Mouse (Mus musculus) adrenal gland, postnatal 10 days (tissue): ENCODE measurements at regions not wholly inside any gene's neighbourhood (a gene's known extent, or its start where the extent isn't known, plus 50 kb on each side); places are given as distances from the start of the nearest gene placed in this dataset.
A peak's percentile ranks its signal among the peaks of the same experiment; 100 is the strongest.

Experiments used
- DNase-seq: peaks from one replicate; pipeline ENCODE4 v3.0.0; 2021; ENCODE audit warnings: mixed read lengths

DNA sequence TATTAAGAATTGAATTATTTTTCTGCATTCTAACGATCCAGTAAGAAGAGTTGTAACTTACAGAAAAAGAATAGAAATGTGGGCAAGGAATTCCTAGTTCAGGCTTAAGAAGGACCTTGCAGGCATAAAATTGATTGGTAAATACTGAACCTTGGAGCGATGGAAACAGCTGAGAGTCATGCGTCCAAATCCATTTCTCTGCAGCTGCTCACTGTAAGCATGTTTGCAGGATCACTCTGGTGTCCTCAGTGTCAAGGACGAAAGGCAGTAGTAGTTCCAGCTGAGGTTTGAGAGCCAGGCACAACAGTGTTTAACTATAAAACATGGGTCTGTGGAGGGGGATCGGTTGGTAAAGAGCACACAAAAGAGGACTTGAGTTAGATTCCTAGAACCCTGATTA lies 89.1 kb upstream of the Rgma start:
- DNase-seq, result no peak

- DNase-seq, result no peak
Observed at GRCm38 (mm10) chr7:73293337-73293736, 82.0 kb upstream of the Rgma start.

GRCm38 (mm10) chr7:73294399-73294798 lies 80.9 kb upstream of the Rgma start:
- no peak for DNase-seq

- DNase-seq, result no peak
Observed at GRCm38 (mm10) chr7:73302501-73302900, 72.8 kb upstream of the Rgma start.

- no peak for DNase-seq
Observed at GRCm38 (mm10) chr7:73303818-73304217, 71.5 kb upstream of the Rgma start.

GRCm38 (mm10) chr7:73304799-73305198 lies 70.5 kb upstream of the Rgma start:
- DNase-seq, result no peak

GRCm38 (mm10) chr7:73305286-73305975 lies 69.9 kb upstream of the Rgma start:
- no peak for DNase-seq

DNA sequence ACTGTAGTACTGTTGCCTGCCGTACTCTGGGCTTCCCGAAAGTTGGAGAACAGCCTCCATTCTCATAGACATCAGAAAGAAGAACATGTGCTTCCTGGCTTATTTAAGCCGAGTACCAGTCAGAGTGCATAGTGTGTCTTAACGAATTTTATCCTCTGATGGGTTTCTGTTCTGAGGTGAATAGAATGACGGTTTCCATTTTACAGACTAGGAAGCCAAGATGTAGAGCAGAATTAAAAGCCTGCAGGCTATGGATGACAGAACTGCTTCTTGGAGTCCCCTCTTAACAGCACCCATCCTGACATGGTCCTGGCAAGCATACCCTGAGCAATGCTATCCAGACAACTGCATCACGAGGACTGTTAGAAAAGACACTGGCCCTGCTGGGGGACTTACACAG lies 69.0 kb upstream of the Rgma start:
- DNase-seq, result no peak

DNA sequence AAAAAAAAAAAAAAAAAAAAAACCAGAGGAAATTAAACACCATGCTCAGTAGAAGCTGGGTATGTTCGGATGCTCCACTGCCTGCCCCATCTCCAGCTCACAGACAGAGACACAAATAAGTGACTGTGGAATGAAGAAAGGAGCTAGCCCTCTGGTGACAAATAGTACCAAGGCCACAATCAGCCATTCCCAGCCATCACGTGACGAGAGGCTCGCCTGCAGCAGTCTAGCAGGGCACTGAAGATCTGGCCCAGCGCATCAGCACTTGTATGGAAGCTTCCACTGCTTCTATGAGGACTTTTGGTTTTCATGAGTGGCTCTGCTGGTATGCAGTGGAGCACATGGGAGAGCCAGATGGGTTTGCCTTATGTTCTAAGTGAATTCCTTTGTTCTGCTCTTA lies 68.6 kb upstream of the Rgma start:
- no peak for DNase-seq

DNA sequence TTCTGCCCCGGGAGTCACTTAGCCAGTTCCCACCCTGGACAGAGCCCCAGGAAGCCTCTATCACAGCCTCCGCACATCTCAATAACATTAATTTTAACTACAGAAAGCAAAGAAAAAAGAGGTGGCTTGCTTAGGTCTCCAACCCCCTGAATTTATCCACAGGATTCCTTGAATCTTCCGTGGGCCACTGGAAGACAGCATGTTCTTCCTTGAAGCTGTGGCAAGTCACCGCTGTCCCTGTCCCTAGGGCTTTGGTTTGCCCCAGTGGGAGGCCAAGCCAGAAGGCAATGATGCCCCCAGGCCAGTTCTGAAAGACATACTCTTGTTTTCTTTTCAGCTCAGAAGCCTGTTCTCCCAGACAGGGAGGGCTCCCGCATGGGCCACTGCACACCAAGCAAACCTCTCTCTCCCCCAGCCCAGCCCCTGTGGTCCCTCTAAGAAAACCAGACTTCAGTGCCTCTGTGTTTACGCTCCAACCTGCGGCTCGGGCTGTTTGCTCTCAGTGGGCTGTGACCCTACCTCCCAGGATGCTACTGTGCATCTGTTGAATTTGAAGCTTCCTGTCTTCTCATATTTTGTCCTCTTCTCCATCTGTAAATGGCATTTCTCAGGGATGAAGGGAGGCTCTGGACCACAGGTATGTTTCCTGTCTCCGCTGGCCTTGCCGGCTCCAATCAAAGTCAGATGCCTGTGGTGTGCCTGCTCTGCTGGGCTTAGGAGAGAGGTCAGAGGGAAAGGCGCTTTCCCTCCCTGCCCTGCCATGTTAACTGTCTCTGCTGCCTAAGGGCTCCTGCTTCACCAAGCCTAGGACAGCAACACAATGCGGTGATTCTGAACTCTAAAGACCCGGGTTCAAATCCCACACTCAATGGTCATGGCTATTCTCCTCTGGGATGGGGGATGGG lies 67.5 kb upstream of the Rgma start:
- DNase-seq, result no peak

DNA sequence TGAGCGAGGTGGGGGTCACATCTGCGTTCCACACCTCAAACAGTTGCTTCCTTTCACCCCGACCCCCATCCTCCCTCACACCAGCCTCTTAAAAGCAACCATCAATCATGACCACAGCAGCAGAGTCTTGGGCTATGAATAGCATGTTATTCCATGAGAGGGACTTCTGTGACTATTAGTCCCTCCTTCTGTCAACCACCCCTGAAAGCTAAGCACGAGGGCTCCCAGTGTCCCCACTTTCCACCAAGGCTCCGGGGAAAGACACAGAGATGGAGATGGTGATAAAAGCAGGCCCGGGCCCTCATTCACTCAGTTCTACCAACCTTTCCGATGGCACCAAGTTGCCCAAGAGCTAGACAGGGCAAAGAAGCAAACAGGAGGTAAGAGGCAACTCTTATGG lies 66.3 kb upstream of the Rgma start:
- no peak for DNase-seq

DNA sequence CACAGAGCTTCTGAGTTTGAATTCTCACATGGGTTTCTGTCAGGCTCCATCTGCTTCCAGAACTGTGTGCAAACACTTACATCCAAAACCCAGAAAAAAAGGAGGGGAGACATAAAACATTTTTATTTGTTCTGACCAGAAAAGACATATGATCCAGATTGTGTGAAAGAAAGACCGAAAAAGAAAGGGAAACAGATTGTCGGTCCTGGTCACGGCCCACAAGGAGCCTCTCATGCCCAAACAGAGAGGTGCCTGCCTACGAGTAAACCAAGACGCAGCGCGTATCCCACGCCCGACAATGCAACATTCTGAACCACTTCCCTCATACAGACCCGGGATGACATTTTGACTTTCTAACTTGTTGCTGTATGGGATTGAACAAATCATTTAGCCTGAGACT lies 65.3 kb upstream of the Rgma start:
- no peak for DNase-seq

DNA sequence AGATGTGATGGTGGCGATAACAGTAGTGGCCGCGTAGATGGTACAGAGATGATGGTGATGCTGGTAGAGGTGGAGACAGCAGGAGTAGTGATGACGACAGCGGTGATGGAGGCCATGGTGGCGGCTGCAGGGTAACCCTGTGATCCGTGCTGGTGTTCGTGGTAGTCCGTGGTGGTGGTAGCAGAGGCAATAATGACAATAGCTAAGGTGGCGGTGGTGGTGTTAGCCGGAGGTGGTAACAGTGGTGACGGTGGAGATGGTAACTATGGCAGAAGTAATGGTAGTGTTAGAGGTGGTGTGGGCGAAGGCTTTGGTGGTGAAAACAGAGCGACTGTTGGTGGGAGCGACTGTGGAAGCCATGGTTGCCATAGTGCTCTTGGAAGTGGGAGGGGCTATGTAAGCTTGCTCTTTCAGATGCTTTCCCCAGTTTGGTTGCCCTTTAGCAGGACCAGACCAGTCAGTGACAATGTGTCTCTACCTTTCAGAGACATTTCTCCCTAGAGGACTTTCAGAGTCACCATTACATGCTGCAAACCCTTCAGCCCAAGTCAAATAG lies 64.7 kb upstream of the Rgma start:
- no peak for DNase-seq

- DNase-seq, result no peak
Observed at GRCm38 (mm10) chr7:73315555-73315954, 59.8 kb upstream of the Rgma start.

- no peak for DNase-seq
Observed at GRCm38 (mm10) chr7:73317574-73317973, 57.7 kb upstream of the Rgma start.

- no peak for DNase-seq
Observed at GRCm38 (mm10) chr7:73319004-73319403, 56.3 kb upstream of the Rgma start.

DNA sequence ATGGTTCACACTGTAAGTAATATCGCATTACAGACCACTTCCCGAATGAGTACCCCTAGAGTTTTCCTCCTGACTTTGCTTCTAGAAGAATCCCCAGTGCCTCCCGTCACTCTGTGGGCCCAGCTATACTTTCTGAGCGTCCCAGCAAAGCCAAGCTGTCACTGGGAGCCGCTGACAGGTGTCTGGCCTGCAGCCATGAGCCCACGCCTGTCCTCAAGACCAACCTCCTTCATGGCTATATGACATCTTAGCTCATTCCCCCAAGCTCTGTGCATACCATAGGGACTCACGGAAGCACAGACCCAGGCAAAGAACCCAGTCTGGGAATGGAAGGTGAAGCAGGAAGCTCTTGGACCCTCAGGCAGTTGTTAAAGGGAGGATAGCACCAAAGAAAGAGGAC lies 55.3 kb upstream of the Rgma start:
- no peak for DNase-seq

GRCm38 (mm10) chr7:73322466-73323151 lies 52.7 kb upstream of the Rgma start:
- no peak for DNase-seq

GRCm38 (mm10) chr7:73323556-73323955 lies 51.8 kb upstream of the Rgma start:
- DNase-seq, result peak; percentile 34

DNA sequence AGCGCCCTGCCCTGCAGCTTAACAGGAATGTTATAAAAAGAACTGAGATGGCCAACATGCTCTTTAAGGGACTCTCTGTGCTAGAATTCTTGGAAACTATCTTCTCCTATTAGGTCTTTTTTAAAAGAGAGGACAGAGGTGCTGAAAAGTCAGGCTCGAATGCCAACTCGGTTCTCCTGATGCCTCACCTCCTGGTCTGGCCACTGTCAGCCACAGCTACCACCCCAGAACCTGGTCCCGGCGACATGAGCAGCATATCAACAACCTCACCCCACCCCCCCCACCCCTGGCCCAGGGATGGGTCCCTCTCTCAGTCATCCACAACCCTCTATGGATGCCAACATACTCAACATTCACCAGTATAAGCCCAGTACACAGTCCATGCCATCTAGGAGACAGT lies 49.8 kb upstream of the Rgma start:
- no peak for DNase-seq
